Mouse (Mus musculus) T-cell, adult 2 months (primary cell): ENCODE measurements around the gene Ccdc24.
A peak's percentile ranks its signal among the peaks of the same experiment; 100 is the strongest.

Experiments
- DNase-seq: peaks from one replicate; pipeline ENCODE4 v3.0.0; 2022; ENCODE audit warnings: low spot score

Gene Ccdc24

GRCm38 (mm10) chr4:117852152-117852868, 20.0 kb downstream of the Ccdc24 start:
- DNase-seq = no peak

- no peak for DNase-seq
Observed at GRCm38 (mm10) chr4:117850871-117851270, 21.5 kb downstream of the Ccdc24 start.

- DNase-seq = no peak
Observed at GRCm38 (mm10) chr4:117850176-117850575, 22.2 kb downstream of the Ccdc24 start.

- DNase-seq = no peak
Observed at GRCm38 (mm10) chr4:117849506-117849905, 22.9 kb downstream of the Ccdc24 start.

- DNase-seq = no peak
Observed at GRCm38 (mm10) chr4:117849063-117849462, 23.3 kb downstream of the Ccdc24 start.

GRCm38 (mm10) chr4:117847011-117847410, 25.3 kb downstream of the Ccdc24 start:
- no peak for DNase-seq

GRCm38 (mm10) chr4:117846261-117846660, 26.1 kb downstream of the Ccdc24 start:
- no peak for DNase-seq

GRCm38 (mm10) chr4:117845316-117845715, 27.0 kb downstream of the Ccdc24 start:
- DNase-seq = no peak

- DNase-seq = no peak
Observed at GRCm38 (mm10) chr4:117844467-117844866, 27.9 kb downstream of the Ccdc24 start.

- DNase-seq = no peak
Observed at GRCm38 (mm10) chr4:117843101-117843500, 29.3 kb downstream of the Ccdc24 start.

- DNase-seq = no peak
Observed at GRCm38 (mm10) chr4:117841566-117841965, 30.8 kb downstream of the Ccdc24 start.

GRCm38 (mm10) chr4:117840821-117841220, 31.5 kb downstream of the Ccdc24 start:
- DNase-seq = no peak

- no peak for DNase-seq
Observed at GRCm38 (mm10) chr4:117839366-117839765, 33.0 kb downstream of the Ccdc24 start.

- DNase-seq = no peak
Observed at GRCm38 (mm10) chr4:117837271-117837670, 35.1 kb downstream of the Ccdc24 start.

- DNase-seq = peak; percentile 74
Observed at GRCm38 (mm10) chr4:117836204-117836767, 36.1 kb downstream of the Ccdc24 start.

GRCm38 (mm10) chr4:117835531-117836111, 36.7 kb downstream of the Ccdc24 start:
- peak; percentile 41 for DNase-seq

- DNase-seq = peak; percentile 28
Observed at GRCm38 (mm10) chr4:117834845-117835530, 37.4 kb downstream of the Ccdc24 start.

- no peak for DNase-seq
Observed at GRCm38 (mm10) chr4:117834457-117834844, 37.9 kb downstream of the Ccdc24 start, which contains the start of gene Slc6a9. TSS of gene Slc6a9 (plus strand) at chr4:117834506.

- no peak for DNase-seq
Observed at GRCm38 (mm10) chr4:117831920-117832691, 40.3 kb downstream of the Ccdc24 start.

GRCm38 (mm10) chr4:117831499-117831898, 40.9 kb downstream of the Ccdc24 start:
- no peak for DNase-seq

- DNase-seq = no peak
Observed at GRCm38 (mm10) chr4:117830801-117831200, 41.6 kb downstream of the Ccdc24 start.

GRCm38 (mm10) chr4:117830124-117830551, 42.2 kb downstream of the Ccdc24 start:
- no peak for DNase-seq
